Mouse (Mus musculus) common myeloid progenitor, adult 5-6 weeks (primary cell): Measurements from ENCODE around the gene Lrrc8d. TPM values are rescaled to one million over a fixed set of nuclear protein-coding genes. Genes with fewer than 3 reads are reported as not detected.

Experiments
- ATAC-seq: replicated peaks from 2 replicates; pipeline ENCODE4 v1.8.0; 2016; ENCODE audit warnings: low read depth, mild to moderate bottlenecking, moderate TSS enrichment, inconsistent platforms; ENCODE audit not compliant: poor library complexity, severe bottlenecking
- total RNA-seq: library from RNA; stranded (forward); fragments of 200-1000, 187-1606 nt; gene quantifications from 2 replicates; pipeline ENCODE4 v1.2.3, GENCODE M21; 2017

The Lrrc8d gene
- total RNA-seq, 1 experiment from 2014 or later, result 19.9 TPM

DNA sequence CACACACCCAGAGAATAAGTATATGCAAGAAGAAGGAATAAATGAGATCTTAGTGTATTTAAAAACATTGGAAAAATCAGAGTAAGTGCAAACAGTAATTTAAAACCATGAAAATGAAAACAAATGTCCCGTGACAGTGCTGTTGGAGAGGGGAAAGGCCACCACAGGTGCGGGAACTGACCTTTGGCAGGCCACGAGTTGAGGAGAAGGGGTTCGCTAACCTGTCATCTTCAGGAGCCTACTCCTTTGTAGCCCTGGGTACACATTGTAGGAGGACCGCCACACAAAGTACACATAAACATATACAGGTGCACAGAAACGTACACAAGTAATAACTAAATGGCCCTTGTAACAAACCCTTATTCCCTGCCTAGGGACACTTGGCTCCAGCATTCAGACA, 55.7 kb downstream of the Lrrc8d start:
- no peak for ATAC-seq

DNA sequence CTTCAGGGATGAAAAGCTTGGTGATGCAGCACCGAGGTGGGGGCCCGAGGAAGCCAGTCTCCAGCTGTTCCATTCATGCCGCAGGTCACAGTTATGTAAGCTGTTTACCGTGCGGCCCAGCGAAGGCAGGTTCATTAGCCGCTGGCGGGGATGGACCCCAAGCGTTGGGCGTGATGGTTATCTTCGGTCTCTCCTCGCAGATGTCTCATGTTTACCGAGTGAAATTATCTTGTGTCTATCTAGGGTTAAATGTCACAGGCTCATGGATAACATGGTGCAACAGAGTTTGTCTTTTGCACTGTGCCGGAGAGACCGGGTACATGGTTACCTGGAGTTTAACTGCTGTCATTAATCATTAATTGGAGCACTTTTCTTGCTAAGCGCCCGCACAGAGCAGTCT, 58.2 kb downstream of the Lrrc8d start:
- ATAC-seq, result no peak

DNA sequence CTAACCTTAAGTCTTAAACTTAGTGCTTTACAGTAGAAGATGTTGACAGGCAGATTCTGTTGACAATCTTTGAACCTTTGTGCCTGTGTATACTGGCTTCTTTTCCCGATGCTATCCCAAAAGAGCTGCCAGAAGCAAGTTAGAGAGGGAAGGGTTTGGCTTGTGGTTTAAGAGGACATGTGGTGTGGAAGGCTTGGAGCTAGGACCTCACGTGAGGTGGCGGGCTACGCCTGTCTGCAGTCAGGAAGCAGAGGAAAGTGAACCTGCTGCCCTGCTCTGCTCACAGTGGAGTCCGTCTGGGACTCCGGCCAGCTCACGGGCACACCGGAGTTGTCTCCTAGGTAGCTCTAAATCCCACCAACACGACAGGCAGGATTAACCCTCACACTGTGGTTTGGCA, 59.1 kb downstream of the Lrrc8d start:
- ATAC-seq, result no peak

DNA sequence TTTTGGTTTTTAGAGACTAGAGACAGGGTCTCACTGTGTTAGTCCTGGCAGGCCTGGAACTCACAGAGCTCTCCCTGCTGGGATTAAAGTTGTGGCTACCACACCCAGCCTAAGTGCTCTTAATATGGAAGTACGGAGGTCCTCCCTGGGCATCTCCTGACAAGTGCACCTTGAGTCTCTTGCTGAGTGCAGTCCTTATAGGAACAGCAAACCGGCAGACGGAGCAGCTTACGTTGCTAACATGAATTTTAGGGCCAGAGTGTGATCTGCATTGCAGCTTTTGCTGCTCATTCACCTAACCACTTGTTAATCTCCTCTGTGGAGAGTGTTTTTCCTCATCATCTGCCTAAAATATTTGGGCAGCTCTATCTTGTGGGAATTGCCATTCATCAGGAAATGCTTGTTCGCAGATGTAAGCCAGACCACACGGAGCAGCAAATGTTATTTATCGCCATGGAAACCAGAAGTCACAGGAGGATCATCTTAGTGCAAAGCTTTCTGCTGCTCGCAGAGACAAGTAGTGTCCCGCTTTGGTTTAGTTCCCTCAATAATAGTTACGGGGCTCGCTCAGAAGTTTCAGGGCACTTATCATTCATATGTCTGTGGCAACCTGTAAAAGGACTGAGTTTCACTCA, 62.2 kb downstream of the Lrrc8d start:
- peak; percentile 52; the same call in 1 of the 2 replicates for ATAC-seq

DNA sequence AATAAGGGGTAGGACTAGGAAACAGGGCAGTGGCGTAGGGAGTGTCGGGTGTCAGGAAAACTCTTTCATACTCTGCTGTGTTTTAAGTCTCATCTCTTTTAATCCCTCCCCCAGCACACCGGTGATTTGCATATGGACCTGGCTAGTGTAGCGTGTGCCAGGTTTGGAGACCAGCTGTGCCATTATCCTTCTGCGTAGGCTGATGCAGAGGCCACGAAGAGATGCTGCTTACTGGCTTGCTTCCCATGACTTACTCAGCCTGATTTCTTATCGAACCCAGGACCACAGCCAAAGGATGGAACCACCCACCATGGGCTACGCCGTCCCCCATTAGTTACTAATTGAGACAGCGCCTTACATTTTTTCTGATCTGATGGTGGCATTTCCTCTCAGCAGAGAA, 64.6 kb downstream of the Lrrc8d start:
- ATAC-seq, result no peak

DNA sequence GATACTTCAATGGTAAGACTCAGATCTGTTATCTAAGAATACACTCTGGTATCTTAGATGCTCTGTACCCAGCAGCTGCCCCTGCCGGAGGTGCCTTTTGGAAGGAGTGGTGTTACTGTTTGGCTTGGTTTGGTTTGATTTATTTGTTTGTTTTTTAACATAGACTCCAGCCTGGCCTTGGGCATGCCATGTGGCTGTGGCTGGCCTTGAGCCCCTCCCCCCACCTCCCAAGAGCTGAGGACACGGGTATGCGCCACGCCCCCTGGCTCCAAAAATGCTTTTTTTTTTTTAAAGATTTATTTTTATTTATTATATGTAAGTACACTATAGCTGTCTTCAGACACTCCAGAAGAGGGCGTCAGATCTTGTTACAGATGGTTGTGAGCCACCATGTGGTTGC, 65.6 kb downstream of the Lrrc8d start:
- ATAC-seq, result no peak

DNA sequence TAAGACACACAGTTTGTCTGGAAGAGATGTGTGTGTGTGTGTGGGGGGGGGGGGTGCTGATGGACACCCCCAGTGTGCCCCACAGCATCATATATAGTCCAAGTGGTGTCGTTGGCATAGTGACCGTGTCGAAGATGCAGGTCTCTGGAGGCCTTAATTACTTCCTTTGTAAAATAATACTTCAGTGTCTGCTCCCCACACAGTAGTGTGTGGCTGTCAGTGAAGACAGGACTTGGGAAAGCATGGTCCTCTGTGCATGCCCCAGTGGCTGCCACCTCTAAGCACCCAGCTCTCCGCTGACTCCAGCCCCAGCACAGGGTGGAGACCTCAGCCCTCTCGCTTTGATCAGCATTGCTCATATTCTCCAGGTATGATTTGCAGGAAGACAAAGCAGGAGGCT, 76.6 kb downstream of the Lrrc8d start:
- ATAC-seq, result no peak

DNA sequence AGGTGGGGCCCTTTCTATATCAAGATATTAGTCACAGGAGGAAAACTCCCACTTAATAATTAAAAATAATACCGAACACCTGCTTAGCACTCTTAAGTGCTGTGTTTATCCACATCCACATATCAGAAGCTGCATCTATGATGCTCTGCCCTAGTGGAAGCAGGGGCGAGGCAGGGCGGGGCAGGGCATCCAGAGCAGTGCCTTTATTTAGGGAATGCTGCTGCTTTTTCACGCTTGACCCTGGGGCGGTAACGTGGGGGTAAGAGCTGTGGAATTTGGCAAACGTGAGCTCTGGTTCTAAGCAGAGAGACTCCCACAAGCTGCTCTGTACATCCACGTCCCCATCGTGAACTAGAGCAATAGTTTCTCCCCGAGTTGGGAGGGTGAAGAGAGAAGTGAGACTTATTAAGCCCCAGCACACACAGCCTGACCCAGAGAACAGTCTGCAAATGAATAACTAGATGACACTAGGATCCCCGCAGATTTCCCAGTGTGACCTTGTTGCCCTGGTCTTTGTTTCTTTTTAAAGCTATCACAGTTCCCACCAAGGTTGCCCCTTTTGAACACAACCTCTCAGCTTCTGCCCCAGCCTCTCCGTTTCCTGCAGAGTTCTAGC, 77.3 kb downstream of the Lrrc8d start:
- no peak for ATAC-seq

DNA sequence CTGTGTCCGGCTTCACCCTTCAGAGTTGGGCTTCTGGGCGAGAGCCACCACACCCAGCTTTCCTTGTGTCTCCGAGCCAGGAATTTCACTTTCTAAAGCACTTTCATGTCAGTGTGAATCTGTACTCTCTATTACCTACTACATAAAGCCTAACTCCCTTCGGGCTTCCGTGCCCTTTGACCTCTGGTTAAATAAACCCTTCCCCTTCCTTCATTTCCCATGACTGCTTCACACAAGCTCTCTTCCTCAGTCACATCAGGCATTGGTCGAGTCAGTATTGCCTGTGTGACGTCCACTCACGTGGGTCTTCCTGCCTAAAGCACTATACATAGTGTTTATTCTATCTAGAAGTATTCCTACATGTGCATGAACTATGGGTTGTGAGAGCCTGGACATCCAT, 77.9 kb downstream of the Lrrc8d start:
- no peak for ATAC-seq

DNA sequence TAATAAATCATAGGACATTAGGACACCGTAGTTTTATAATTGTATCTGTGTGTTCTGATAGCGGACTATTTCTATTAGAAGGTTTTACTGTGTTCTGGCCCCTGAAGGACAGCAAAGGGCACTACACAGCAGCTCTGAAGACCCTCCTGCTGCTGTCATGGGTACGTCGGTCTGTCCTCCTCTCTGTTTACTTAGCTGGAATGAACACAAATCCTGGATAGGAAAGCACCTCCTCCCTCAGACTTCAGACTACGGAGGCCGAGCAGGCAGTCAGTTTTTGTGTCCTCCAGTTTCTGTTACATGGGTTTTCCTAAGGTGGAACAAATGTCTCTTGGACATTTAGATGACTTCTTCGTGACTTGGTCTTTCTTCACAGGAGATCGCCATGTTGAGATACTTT, 78.4 kb downstream of the Lrrc8d start:
- no peak for ATAC-seq

DNA sequence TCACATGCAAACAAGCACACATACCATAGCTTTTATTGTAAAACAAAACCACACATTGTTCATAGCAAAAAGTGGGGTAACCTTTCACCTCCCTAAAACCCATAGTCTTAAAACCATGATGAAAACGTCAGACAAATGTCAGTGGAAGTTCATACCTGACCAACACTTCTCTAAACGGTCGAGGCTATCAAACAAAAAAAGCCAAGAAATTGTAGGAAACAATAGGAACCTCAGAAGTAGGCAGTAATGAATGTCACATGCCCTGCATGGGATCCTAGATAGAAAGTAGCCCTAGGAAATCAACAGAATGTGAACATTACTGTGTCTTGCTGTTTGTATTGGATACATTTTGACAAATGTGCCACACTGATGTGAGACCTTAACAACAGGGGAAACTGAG, 79.0 kb downstream of the Lrrc8d start:
- no peak for ATAC-seq

DNA sequence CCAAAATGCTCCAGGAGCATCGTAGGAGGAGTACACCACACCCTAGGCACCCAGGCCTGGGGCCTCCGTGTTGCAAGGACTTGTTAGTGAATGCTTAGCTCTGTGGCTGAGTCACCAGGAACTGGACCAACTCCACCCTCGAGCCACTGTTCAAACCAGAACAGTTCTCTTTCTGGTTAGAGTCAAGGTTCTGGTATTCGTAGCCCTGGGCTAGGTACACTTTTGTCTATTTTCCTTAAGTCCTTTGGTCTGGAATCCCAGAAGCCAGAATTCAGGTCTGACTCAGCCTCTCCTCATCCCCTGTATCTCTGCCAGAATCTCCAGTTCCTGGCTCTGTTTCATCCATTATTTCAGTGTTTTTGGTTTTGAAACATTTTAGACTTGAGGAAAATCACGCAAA, 79.6 kb downstream of the Lrrc8d start:
- no peak for ATAC-seq

DNA sequence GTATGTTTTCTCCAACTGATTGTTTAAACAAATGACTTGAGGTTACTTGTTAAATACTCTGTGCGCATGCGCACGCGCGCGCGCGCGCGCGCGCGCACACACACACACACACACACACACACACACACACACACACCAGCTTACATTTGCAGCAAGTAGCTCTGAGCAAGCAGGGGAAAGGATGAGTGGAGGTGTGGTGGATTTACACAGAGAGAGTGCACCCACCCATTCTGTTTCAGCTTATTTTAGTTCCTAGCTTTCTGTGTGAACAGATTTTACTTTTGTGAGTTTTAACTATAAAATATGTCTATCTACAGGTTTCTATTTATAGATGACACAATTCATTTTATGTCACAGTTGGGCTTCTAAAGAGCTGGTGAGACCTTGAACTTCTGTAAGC, 84.1 kb downstream of the Lrrc8d start:
- ATAC-seq, result no peak

DNA sequence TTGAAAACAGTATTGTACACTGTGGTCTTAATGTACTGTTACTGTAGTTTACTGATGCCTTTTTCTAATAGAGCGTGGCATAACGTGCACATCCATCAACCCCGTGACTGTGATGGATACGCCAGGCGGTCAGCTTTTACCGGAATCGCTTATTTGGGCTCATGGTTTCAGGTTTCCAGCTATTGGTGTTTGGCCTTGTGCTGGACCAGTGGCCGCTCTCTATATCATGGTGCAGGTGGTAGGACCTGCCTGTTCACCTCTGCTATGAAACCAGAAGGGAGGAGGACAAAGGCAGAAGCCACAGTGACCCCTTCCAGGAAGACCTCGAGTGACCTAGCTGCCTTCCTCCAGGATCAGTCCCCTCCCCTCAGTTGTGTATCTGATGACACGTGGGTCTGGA, 85.0 kb downstream of the Lrrc8d start:
- no peak for ATAC-seq

DNA sequence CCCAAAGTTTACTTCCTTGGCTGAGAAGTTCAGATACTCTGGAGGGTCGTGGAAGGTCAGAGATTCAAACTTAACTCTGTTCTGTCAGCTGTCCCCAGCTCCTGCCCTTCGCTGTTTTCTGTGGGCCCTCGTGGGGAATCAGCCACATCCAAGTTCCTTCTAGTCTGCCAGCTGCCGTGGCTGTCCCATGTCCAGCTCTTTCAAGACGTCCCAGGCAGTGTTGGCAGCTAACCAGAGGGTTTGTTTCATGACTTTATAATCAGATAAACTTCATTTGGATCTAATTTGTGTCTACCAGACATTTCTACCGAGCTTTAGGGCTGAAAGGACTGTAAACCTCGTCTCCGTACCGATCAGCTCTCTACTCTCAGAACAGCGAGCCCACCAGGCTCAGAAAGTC, 87.8 kb downstream of the Lrrc8d start:
- ATAC-seq, result no peak

DNA sequence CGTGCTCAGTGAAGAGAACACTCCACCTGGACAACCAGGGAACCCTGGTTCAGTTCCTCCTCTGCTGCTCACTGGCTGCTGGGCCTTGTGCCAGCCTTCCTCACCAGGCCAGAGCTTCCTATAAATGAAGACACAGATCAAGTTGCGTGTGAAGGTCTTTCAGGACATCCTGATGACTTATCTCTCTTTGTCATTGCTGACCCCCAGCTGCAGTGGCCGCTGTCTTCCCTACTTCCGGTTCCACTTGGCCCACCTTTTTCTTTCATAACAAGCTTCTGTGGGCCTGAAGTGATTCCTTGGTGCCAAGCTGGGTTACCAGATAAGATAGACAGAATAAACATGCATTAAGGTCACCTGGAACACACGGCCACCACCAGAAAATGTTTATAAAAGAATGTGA, 90.0 kb downstream of the Lrrc8d start:
- ATAC-seq, result peak; percentile 51

DNA sequence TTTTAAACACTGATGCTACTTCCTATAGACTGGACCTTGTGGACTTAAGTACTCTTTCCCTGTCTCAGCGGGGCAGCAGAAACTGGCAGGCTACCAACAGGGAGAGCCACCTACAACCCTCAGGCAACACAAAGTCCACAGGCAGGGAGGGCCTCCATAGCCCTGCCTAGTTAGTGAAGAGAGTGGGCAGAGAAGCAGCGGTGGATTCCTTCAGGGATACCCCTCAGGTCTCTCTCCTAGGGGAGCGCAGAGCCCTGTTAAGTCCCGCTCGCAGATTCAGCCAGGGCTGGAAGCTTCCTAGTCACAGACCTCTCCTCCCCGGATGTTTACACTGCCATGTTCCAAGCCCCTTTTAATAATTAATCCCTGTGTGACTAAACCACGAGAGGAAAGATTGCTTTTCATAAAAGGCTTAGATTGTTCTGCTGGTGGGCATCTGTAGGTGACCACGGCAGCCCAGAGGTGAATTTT, 92.6 kb downstream of the Lrrc8d start:
- ATAC-seq, result no peak

DNA sequence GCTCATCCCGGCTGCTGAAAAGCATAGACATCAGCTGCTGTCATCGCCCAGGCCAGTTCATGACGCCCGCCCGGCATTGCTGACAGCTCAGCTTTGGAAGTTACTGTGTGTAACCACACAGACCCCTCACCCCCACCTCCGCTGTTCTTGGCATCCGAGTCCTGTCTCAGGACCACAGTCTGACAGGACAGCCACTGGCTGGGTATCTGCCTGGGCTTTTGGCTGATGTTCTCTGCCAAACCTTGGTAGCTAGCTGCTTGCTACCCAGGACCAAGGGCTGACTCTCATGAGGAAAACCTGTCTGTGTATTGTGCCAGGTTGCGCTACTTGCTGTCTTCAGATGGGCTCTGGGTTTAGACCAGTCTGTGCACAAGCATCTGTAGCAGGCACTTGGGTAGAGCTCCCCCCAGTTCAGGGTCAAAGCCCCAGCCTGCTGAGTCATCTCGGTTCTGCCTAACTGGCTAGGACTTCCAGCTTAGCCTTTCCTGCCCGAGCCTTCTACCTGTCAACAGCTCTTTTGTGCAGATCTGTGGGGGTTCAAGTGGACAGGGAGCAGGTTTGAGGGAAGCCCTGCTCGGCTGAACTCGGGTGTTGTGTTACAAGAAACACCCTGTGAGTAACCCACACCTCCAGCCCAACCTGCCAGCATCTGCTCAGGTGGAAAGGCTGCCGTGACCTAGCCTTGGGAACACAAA, 93.2 kb downstream of the Lrrc8d start:
- ATAC-seq, result peak; percentile 61

DNA sequence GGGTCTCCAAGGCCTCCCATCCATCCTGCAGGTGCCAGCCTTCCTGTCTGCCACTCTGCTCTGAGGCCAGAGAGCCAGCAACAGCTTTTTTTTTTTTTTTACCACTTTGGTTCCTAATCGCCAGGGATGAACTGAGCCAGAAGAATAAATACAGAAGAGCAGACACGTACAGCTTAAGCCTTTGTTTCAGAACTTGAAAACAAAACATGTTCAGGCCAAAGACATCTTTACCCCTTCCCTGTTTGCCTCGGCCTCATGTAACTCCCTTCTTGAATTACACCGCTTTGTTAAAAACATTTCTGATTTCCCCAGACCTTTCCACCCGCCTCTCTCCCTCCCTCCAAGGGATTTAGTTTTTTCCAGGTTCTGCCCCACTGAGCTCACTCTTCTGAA, 93.8 kb downstream of the Lrrc8d start:
- ATAC-seq, result no peak

DNA sequence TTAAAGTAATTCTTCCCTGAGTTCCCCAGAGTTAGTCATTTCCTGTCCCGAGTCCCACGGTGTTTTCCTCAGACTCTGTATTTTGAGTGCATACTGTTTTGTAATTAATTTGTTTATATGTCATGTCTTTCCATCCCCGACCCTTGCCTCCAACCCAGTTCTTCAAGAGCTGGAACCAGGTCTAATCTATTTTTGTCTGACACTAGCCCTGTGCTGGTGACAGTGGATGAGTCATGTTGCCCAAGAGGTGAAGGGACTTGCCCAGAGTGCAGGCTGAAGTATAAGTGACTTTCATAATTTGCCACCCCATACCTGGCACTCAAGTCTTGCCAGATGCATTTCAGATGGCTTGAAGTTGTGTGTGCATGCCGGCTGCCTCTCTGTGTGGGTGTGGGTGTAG, 98.7 kb downstream of the Lrrc8d start:
- 0 out of 2 replicates have a peak, but pooled peaks have one; percentile 11 for ATAC-seq

DNA sequence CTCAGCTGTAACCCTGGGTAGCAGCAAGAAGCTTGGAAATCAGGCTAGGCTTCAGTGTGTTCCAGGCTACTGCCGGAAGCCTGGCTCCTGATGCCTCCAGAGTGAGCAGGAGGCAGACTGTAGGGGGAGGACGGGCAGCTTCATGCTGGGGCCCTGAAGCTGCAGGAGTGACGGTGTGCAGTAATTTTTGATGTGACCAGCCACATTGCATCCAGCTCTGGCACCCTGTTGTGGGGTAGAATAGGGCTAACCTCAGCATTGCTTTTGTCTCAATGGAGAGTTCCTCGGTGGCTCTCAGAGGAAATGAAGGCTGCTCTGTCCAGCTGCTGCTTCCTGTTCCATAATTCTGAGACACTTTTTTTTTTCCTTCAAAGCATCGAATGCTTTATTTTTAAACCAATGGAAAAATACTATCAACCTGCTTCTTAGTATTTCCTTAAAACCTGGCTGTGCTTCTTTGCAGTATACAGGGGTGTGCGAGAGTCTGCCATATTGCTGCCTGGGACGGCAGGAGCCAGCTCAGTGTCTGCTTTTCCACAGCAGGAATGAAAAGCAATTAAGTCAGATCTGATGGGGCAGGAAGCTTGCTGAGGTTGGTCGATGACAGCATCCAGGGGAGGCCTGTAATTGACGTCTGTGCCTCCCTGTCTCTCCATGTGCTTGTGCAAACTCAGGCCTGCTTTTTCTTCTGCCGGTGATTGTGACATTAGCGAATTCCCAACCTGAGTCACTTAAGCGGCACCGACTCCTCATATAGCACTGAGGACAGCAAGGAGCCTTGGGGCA, 100.3 kb downstream of the Lrrc8d start:
- ATAC-seq, result peak; percentile 47; the same call in 1 of the 2 replicates
